Mouse (Mus musculus): ENCODE measurements around the gene Arid4b.
A peak's percentile ranks its signal among the peaks of the same experiment; 100 is the strongest.
"Not testable (repeated sequence)": the region's sequence is repeated elsewhere in the genome, so short reads cannot be mapped to it uniquely, and the experiment has no call there.

The Arid4b gene

GRCm38 (mm10) chr13:14063013-14063941, at the start of gene Arid4b, which contains the start of gene Ggps1:
Gene Arid4b, plus strand, starts transcription at chr13:14063232.
Gene Ggps1, minus strand, starts transcription at chr13:14063488.
- DNase-seq, result peak; percentile 92 to 93

- DNase-seq, result peak; percentile 23 to 30
Measured at GRCm38 (mm10) chr13:14014001-14014400, 49.0 kb upstream of the Arid4b start.

- peak; percentile 35 to 47 for DNase-seq
Measured at GRCm38 (mm10) chr13:14014540-14014939, 48.5 kb upstream of the Arid4b start.

- DNase-seq, result no peak
Measured at GRCm38 (mm10) chr13:14015609-14016008, 47.4 kb upstream of the Arid4b start.

- no peak for DNase-seq
Measured at GRCm38 (mm10) chr13:14018283-14018682, 44.7 kb upstream of the Arid4b start.

- DNase-seq, result no peak
Measured at GRCm38 (mm10) chr13:14018852-14019251, 44.2 kb upstream of the Arid4b start.

GRCm38 (mm10) chr13:14021417-14021816, 41.6 kb upstream of the Arid4b start:
- not testable (repeated sequence) for DNase-seq

- no peak for DNase-seq
Measured at GRCm38 (mm10) chr13:14025554-14025953, 37.5 kb upstream of the Arid4b start.

GRCm38 (mm10) chr13:14026154-14026820, 36.7 kb upstream of the Arid4b start:
- DNase-seq, result no peak

- DNase-seq, result no peak
Measured at GRCm38 (mm10) chr13:14033309-14034072, 29.5 kb upstream of the Arid4b start.

- DNase-seq, result no peak
Measured at GRCm38 (mm10) chr13:14034073-14034348, 29.0 kb upstream of the Arid4b start.

- not testable (repeated sequence) for DNase-seq
Measured at GRCm38 (mm10) chr13:14035352-14035751, 27.7 kb upstream of the Arid4b start.

GRCm38 (mm10) chr13:14035875-14036630, 27.0 kb upstream of the Arid4b start:
- no peak for DNase-seq

- no peak for DNase-seq
Measured at GRCm38 (mm10) chr13:14038911-14039291, 24.1 kb upstream of the Arid4b start.

- DNase-seq, result peak; percentile 84 to 90
Measured at GRCm38 (mm10) chr13:14039292-14039965, 23.6 kb upstream of the Arid4b start, which contains the start of gene Tbce. Gene Tbce, minus strand, starts transcription at chr13:14039638.

GRCm38 (mm10) chr13:14040186-14040585, 22.8 kb upstream of the Arid4b start:
- no peak for DNase-seq

- no peak for DNase-seq
Measured at GRCm38 (mm10) chr13:14043851-14044250, 19.2 kb upstream of the Arid4b start.

- no peak for DNase-seq
Measured at GRCm38 (mm10) chr13:14044521-14044920, 18.5 kb upstream of the Arid4b start.

GRCm38 (mm10) chr13:14049878-14050277, 13.2 kb upstream of the Arid4b start:
- DNase-seq, result no peak

- no peak for DNase-seq
Measured at GRCm38 (mm10) chr13:14056801-14057200, 6.2 kb upstream of the Arid4b start.

GRCm38 (mm10) chr13:14059582-14059981, 3.5 kb upstream of the Arid4b start:
- DNase-seq, result no peak

Data from cerebellum, postnatal 36 days (tissue).